Mouse (Mus musculus): ENCODE measurements around the gene Slc6a8. TPM values are rescaled to one million over a fixed set of nuclear protein-coding genes. Genes with fewer than 3 reads are reported as not detected.

The Slc6a8 gene
- 67.8 TPM for polyA plus RNA-seq (2014; fragmentation: Illumina TruSeq; extraction: RNeasy Lipid Tissue Mini Kit (QIAGEN cat#74804); ENCODE audit: low read depth, low replicate concordance)

GRCm38 (mm10) chrX:73672879-73673618 lies at the start of gene Slc6a8:
TSS of gene Slc6a8 (plus strand) at chrX:73673150.

GRCm38 (mm10) chrX:73639255-73639675 lies 33.7 kb upstream of the Slc6a8 start, which contains the start of gene Dusp9:
TSS of gene Dusp9 (plus strand) at chrX:73639419.

GRCm38 (mm10) chrX:73659575-73660283 lies 13.2 kb upstream of the Slc6a8 start, which contains the start of gene Pnck:
TSS of gene Pnck (minus strand) at chrX:73660117.

GRCm38 (mm10) chrX:73716109-73716661 lies 43.2 kb downstream of the Slc6a8 start, which contains the start of the genes Bcap31 and Abcd1:
TSS of gene Bcap31 (minus strand) at chrX:73716175.
TSS of gene Abcd1 (plus strand) at chrX:73716597.

Other genes with a start within 250 kb of the Slc6a8 start
- gene Trex2, start 237.8 kb upstream of the Slc6a8 start, polyA plus RNA-seq (2014; fragmentation: Illumina TruSeq; extraction: RNeasy Lipid Tissue Mini Kit (QIAGEN cat#74804); ENCODE audit: low read depth, low replicate concordance) = not detected
- 15.5 TPM for gene Haus7, start 214.1 kb upstream of the Slc6a8 start, polyA plus RNA-seq (2014; fragmentation: Illumina TruSeq; extraction: RNeasy Lipid Tissue Mini Kit (QIAGEN cat#74804); ENCODE audit: low read depth, low replicate concordance)
- gene Bgn, start 189.5 kb upstream of the Slc6a8 start, polyA plus RNA-seq (2014; fragmentation: Illumina TruSeq; extraction: RNeasy Lipid Tissue Mini Kit (QIAGEN cat#74804); ENCODE audit: low read depth, low replicate concordance) = 322 TPM
- gene Atp2b3, start 170.1 kb upstream of the Slc6a8 start, polyA plus RNA-seq (2014; fragmentation: Illumina TruSeq; extraction: RNeasy Lipid Tissue Mini Kit (QIAGEN cat#74804); ENCODE audit: low read depth, low replicate concordance) = 7.0 TPM
- not detected for gene Dusp9, start 33.7 kb upstream of the Slc6a8 start, polyA plus RNA-seq (2014; fragmentation: Illumina TruSeq; extraction: RNeasy Lipid Tissue Mini Kit (QIAGEN cat#74804); ENCODE audit: low read depth, low replicate concordance)
- gene Pnck, start 13.0 kb upstream of the Slc6a8 start, polyA plus RNA-seq (2014; fragmentation: Illumina TruSeq; extraction: RNeasy Lipid Tissue Mini Kit (QIAGEN cat#74804); ENCODE audit: low read depth, low replicate concordance) = not detected
- gene Bcap31, start 43.0 kb downstream of the Slc6a8 start, polyA plus RNA-seq (2014; fragmentation: Illumina TruSeq; extraction: RNeasy Lipid Tissue Mini Kit (QIAGEN cat#74804); ENCODE audit: low read depth, low replicate concordance) = 255 TPM
- gene Abcd1, start 43.4 kb downstream of the Slc6a8 start, polyA plus RNA-seq (2014; fragmentation: Illumina TruSeq; extraction: RNeasy Lipid Tissue Mini Kit (QIAGEN cat#74804); ENCODE audit: low read depth, low replicate concordance) = 2.3 TPM
- gene Plxnb3, start 83.9 kb downstream of the Slc6a8 start, polyA plus RNA-seq (2014; fragmentation: Illumina TruSeq; extraction: RNeasy Lipid Tissue Mini Kit (QIAGEN cat#74804); ENCODE audit: low read depth, low replicate concordance) = 0.12 TPM
- gene Srpk3, start 101.3 kb downstream of the Slc6a8 start, polyA plus RNA-seq (2014; fragmentation: Illumina TruSeq; extraction: RNeasy Lipid Tissue Mini Kit (QIAGEN cat#74804); ENCODE audit: low read depth, low replicate concordance) = not detected
- gene Idh3g, start 113.7 kb downstream of the Slc6a8 start, polyA plus RNA-seq (2014; fragmentation: Illumina TruSeq; extraction: RNeasy Lipid Tissue Mini Kit (QIAGEN cat#74804); ENCODE audit: low read depth, low replicate concordance) = 64.4 TPM
- 19.8 TPM for gene Ssr4, start 113.9 kb downstream of the Slc6a8 start, polyA plus RNA-seq (2014; fragmentation: Illumina TruSeq; extraction: RNeasy Lipid Tissue Mini Kit (QIAGEN cat#74804); ENCODE audit: low read depth, low replicate concordance)
- 0.76 TPM for gene Pdzd4, start 151.8 kb downstream of the Slc6a8 start, polyA plus RNA-seq (2014; fragmentation: Illumina TruSeq; extraction: RNeasy Lipid Tissue Mini Kit (QIAGEN cat#74804); ENCODE audit: low read depth, low replicate concordance)
- gene Avpr2, start 219.0 kb downstream of the Slc6a8 start, polyA plus RNA-seq (2014; fragmentation: Illumina TruSeq; extraction: RNeasy Lipid Tissue Mini Kit (QIAGEN cat#74804); ENCODE audit: low read depth, low replicate concordance) = not detected
- gene L1cam, start 223.0 kb downstream of the Slc6a8 start, polyA plus RNA-seq (2014; fragmentation: Illumina TruSeq; extraction: RNeasy Lipid Tissue Mini Kit (QIAGEN cat#74804); ENCODE audit: low read depth, low replicate concordance) = 2.8 TPM
- not detected for gene Arhgap4, start 248.7 kb downstream of the Slc6a8 start, polyA plus RNA-seq (2014; fragmentation: Illumina TruSeq; extraction: RNeasy Lipid Tissue Mini Kit (QIAGEN cat#74804); ENCODE audit: low read depth, low replicate concordance)
- gene Naa10, start 248.8 kb downstream of the Slc6a8 start, polyA plus RNA-seq (2014; fragmentation: Illumina TruSeq; extraction: RNeasy Lipid Tissue Mini Kit (QIAGEN cat#74804); ENCODE audit: low read depth, low replicate concordance) = 7.8 TPM